Mouse (Mus musculus): Measurements from ENCODE around the gene Cd180.

GRCm38 (mm10) chr13:102646271-102646771, 47.0 kb upstream of the Cd180 start:
- TF ChIP-seq EP300 (IDR thresholded peaks at IDR 0.05; ENCODE audit: low read depth) (peak; percentile 52; the same call in 1 of the 2 replicates), CTCF (IDR thresholded peaks at IDR 0.05; ENCODE audit: low read depth) (no peak)

Data from liver, postnatal 0 days (tissue).